Mouse (Mus musculus): Measurements from ENCODE around the gene Nxnl1.

Gene Nxnl1

DNA sequence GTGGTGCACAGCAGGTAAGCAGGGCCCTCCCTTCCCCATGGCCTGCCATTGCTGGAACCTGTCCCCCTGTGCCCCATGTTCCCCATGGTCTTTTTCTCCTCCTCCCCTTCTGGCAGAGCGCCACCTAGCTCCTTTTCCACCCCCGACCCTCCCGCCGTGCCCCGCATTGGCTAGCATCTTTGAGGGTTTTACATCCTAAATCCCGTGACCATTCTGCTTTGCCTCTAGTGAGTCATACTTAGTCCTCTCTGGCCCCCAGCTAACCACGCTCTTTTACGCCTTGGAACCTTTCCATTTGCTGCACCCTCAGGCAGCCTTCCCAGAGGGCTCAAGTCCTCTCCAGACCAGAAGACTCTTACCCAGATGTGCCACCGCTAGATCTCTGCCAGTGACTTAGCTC, 13.8 kb upstream of the Nxnl1 start:
- DNase-seq = no peak

- DNase-seq = no peak
These were observed 13.1 kb upstream of the Nxnl1 start for GRCm38 (mm10) chr8:71579476-71579875.

DNA sequence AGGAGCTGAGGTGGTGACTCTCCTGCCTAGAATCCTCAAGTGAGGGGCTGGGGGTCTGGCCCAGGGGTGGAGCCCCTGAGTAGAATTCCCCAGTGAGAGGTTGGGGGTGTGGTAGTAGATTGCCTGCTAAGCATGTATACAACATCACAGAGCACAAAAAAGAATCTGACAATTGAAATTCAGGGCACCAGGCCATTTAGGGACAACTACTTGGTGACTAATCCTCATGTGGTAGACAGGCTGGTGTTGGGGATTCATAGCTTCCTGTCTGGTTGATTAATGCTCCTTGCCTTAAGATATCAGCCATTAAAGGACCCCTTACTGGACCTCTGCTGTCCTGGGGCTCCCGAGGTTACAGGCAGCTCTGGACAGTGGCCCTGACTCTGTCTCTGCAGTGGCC, 12.6 kb upstream of the Nxnl1 start:
- no peak for DNase-seq

- no peak for DNase-seq
These were observed 11.5 kb upstream of the Nxnl1 start for GRCm38 (mm10) chr8:71577856-71578387.

- DNase-seq = no peak
These were observed 8.6 kb upstream of the Nxnl1 start for GRCm38 (mm10) chr8:71575020-71575419.

DNA sequence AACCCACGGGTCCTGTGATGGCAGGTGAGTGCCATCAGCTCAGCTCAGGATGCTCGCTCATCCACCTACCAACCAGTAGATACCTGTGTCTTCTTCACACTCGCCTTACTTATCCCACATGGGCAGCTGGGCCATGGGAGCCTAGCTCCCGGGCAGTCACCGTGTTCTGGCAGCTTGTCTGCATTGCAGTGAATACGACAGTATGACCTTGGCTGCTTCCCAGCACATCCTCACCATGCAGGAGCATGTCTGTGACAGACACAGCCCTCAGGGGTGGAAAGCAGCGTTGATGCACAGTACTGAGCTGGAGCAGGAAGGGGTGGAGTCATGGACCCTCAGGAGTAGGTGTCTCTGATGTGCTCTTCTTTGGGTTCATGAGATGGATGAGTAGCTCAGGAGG, 8.0 kb upstream of the Nxnl1 start:
- no peak for DNase-seq

DNA sequence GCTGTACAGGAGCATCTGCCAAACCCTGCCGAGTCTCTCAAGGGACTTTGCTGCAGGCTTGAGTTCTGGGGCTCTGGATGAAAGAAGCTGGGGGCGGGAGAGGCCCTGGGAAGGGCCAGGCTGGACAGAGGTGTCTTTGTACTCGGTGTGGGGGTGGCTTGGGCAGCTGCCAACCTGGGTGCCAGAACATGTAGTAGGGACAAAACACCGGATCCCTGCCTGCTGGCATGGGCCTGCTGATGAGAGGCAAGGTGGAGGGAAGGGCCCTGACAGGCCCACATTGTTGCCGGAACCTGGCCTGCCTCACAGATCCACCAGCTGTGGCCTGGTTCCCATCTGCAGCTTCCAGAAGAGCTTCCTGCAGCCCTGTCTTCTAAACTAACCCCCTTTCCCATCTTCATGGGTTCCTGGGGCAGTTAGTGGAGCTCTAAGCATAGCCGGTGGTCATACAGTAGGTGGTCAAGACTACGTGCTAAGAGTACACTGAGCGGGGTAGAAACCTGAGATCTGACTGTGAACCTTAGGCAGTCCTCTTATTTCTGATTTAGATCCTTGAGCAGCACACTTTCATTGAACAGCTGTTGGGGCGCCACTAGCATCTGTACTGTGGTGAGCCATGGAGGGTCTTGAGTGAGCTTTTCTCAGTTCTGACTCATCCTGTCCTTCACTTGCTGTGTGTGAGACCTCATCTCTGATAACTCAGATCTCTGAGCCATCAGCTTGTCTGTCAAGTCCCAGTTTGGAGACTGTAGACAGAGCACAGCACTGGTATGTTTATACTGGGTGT, 6.6 kb upstream of the Nxnl1 start:
- DNase-seq = no peak

- DNase-seq = no peak
These were observed 5.7 kb upstream of the Nxnl1 start for GRCm38 (mm10) chr8:71572077-71572476.

GRCm38 (mm10) chr8:71570291-71570954, 4.0 kb upstream of the Nxnl1 start:
- peak; percentile 77 to 86 for DNase-seq

- peak; percentile 67 to 75 for DNase-seq
These were observed 3.2 kb upstream of the Nxnl1 start for GRCm38 (mm10) chr8:71569366-71570290.

DNA sequence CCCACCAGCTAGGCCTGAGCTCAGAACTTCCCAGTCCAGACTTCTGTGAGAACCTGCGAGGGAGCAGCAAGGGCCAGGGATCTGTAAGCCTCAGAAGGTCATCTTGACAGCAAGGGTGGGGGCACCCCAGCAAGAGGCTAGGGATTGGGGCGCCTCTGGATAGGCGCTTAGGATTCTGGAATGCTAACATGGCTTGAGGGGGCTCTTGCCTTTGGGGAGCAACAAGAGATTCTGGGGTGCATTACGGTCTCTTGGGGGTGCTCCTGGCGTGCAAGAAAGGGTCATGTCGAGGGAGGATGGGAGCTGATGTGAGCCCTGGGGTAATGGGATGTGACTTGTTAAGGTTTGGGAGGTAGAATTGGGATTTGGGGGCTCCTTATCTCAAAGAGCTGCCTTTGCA, 2.5 kb upstream of the Nxnl1 start:
- DNase-seq = no peak

GRCm38 (mm10) chr8:71568387-71568937, 2.1 kb upstream of the Nxnl1 start, which contains the start of gene Slc27a1:
Slc27a1 (plus strand) TSS chr8:71568882.
- DNase-seq = peak in 1 of 2 experiments; percentile 16

- DNase-seq = no peak
These were observed 1.2 kb upstream of the Nxnl1 start for GRCm38 (mm10) chr8:71567587-71567986.

GRCm38 (mm10) chr8:71563992-71564391, 2.4 kb downstream of the Nxnl1 start:
- no peak for DNase-seq

GRCm38 (mm10) chr8:71562751-71563150, 3.6 kb downstream of the Nxnl1 start:
- peak; percentile 68 to 88 for DNase-seq

DNA sequence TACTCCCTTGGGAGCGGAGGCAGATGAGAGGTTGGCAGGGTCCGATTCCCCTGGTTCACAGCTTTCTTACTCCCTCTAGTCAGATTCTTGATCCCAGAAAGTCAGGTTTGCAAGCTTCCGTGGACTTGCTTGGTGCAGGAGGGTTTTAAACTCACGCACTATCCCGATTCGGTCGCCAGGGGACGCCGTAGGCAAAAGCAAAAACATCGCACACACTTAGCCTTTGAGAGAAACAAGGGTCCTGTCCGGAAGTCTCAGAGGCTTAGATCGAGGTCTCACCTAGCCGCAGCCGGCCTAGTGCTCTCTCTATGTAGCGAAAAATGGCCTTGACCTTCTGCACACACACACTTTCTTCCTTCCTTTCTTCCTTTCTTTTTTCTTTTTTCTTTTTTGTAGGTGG, 5.0 kb downstream of the Nxnl1 start:
- DNase-seq = peak; percentile 49 to 69

GRCm38 (mm10) chr8:71560765-71561164, 5.6 kb downstream of the Nxnl1 start:
- no peak for DNase-seq

- DNase-seq = no peak
These were observed 6.3 kb downstream of the Nxnl1 start for GRCm38 (mm10) chr8:71560071-71560470.

GRCm38 (mm10) chr8:71558958-71559690, 7.3 kb downstream of the Nxnl1 start:
- DNase-seq = peak; percentile 64 to 72

DNA sequence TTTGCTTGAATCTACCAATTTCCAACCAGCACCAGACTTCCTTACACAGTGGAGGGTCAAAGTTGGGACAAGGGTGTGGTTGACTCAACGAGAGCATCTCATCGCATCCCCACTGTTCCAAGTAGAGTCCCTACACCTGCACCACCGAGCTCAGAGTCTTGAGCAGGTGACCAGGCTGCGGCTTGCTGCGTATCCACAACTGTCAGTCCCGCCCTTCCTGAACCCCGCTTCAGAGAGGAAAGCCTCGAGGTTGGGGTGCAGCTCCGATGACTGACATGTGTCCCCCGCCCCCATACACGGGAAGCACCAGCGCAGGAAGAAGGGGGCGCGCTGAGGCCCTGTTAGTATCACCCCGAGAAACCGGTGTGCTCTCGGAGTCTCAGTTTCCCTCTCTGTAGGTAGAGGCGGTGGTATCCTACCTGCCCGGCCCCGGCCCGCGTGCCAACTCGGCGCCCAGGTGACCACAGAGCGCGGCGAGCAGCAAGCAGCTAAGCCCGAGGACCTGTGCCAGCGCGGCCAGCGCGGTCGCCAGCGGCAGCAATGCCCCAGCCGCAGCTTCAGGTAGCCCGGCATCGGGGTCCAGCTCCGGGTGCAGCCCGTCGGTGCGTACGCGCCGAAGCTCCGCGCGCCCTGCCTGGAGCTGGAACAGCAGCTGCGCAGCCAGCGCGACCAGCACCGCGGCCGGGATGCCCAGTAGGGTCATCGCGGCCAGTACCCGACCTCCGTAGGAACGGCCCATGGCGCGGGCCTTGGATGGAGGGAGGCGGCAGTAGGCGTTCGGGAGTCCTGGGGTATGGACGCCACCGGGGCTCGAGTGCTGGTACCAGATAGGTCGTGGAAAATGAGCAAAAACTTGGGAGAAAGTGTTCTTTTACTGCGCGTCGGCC, 8.1 kb downstream of the Nxnl1 start, which contains the start of gene Tmem221:
Gene Tmem221, minus strand, starts transcription at position 801 of the 887 bp plus-strand sequence.
- DNase-seq = peak in 1 of 2 experiments; percentile 22

DNA sequence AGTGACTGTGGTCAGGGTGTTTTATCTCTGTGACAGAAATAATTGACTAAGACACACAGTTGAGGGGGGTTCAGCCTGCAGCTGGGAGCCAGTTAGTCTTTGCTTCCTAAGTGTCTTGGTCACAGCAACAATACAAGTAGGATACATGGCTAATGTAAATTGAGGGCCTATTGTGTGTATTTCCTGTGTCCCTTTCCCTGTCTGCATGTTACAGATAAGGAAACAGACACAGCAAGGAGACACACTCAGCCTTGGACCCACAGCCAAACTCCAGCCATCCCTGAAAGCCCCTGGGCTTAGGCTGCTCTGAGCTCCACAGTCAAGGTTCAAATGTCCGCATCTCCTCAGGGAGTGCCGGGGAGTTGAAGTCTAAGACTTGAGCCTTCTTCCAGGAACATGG, 11.8 kb downstream of the Nxnl1 start:
- no peak for DNase-seq

Measured in spleen, adult 18-20 months (tissue).